Mouse (Mus musculus): ENCODE data around the gene Adh7. TPM values are rescaled to one million over a fixed set of nuclear protein-coding genes. Genes with fewer than 3 reads are reported as not detected.

Adh7 gene
- polyA plus RNA-seq, 1 experiment: 8.1 TPM

DNA sequence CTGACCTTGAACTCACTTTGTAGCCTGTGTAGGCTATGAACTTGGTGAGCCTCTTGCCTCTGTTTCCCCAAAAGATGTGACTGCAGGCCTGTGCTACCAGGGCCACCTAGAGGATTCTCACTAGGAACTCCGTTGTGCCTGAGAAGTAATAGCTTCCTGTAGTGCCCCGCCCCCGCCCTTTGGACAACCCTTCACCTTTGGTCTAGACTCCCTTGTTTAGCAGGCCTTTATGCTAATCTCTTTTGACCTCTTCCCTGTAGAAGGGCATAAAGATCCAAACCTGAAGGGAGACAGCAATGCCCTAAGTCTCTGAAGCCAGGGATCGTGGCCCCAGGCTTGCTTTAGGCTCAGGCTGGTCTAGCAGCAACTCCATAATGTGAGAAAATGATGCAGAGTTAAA is 5.0 kb downstream of the Adh7 start:
- no peaks in the 10 kb centered on the region for H3K27me3 ChIP-seq (ENCODE audit: control insufficient read depth, insufficient read depth, insufficient read length)
- H3K79me2 ChIP-seq (ENCODE audit: control insufficient read depth, insufficient read depth): peaks cover 19% of the 10 kb centered on the region
- no peak for TF ChIP-seq TCF12 (IDR thresholded peaks at IDR 0.05; ENCODE audit: insufficient read depth, poor library complexity, severe bottlenecking)
- TF ChIP-seq REST (IDR thresholded peaks at IDR 0.05; ENCODE audit: insufficient read depth, insufficient read length): no peak
- TF ChIP-seq POLR2AphosphoS2 (IDR thresholded peaks at IDR 0.05; ENCODE audit: insufficient read length, low read depth): no peak
- no peak for TF ChIP-seq SRF (IDR thresholded peaks at IDR 0.05; ENCODE audit: control insufficient read depth, insufficient read length, low read depth)
- no peak for TF ChIP-seq MAX (IDR thresholded peaks at IDR 0.05; ENCODE audit: low read depth)
- TF ChIP-seq CEBPB (IDR thresholded peaks at IDR 0.05; ENCODE audit: insufficient read depth, poor library complexity, severe bottlenecking): no peak
- no peak for TF ChIP-seq TCF3 (IDR thresholded peaks at IDR 0.05; ENCODE audit: insufficient read length, low read depth)
- TF ChIP-seq E2F4 (IDR thresholded peaks at IDR 0.05; ENCODE audit: insufficient read depth): no peak
- no peak for TF ChIP-seq MYOG (IDR thresholded peaks at IDR 0.05; ENCODE audit: control insufficient read depth in 1 of 3, insufficient read depth in 1 of 3, insufficient read length in 2 of 3, low read depth in 2 of 3)
- no peak for TF ChIP-seq USF1 (IDR thresholded peaks at IDR 0.05; ENCODE audit: low read depth)
- no peak for TF ChIP-seq MYOD1 (IDR thresholded peaks at IDR 0.05; ENCODE audit: control insufficient read depth in 1 of 3, insufficient read length in 2 of 3, low read depth in 2 of 3)
- TF ChIP-seq POLR2A (IDR thresholded peaks at IDR 0.05; ENCODE audit: insufficient read length, low read depth): no peak
- peaks cover 29% of the 10 kb centered on the region for H3K36me3 ChIP-seq (ENCODE audit: control insufficient read depth, insufficient read depth)
- H3ac ChIP-seq (ENCODE audit: control insufficient read depth, insufficient read length): no peak overlapping the region
- H3K4me2 ChIP-seq (ENCODE audit: low read depth): no peak overlapping the region
- no peak overlapping the region for H3K4me3 ChIP-seq

DNA sequence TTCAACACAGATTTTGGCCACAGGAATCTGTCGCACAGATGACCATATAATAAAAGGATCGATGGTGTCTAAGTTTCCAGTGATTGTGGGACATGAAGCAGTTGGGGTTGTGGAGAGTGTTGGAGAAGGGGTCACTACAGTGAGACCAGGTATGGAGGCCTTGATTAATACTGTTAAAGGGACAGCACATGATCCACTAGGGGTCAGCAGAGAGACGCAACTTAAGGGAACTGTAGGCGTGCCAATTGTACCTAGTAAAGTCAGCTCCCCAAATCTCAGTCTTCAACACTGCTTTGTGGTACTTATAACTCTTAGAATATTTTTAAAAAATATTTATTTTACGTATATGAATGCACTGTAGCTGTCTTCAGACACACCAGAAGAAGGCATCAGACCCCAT is 5.4 kb downstream of the Adh7 start:
- Histone ChIP-seq H3K4me3 (no peak overlapping the region), H3K27me3 (ENCODE audit: control insufficient read depth, insufficient read depth, insufficient read length) (no peaks in the 10 kb centered on the region), H3K36me3 (ENCODE audit: control insufficient read depth, insufficient read depth) (peaks cover 33% of the 10 kb centered on the region), H3K79me2 (ENCODE audit: control insufficient read depth, insufficient read depth) (peaks cover 19% of the 10 kb centered on the region), H3ac (ENCODE audit: control insufficient read depth, insufficient read length) (no peak overlapping the region), H3K4me2 (ENCODE audit: low read depth) (no peak overlapping the region)
- TF ChIP-seq TCF12 (IDR thresholded peaks at IDR 0.05; ENCODE audit: insufficient read depth, poor library complexity, severe bottlenecking) (no peak), MYOG (IDR thresholded peaks at IDR 0.05; ENCODE audit: control insufficient read depth in 1 of 3, insufficient read depth in 1 of 3, insufficient read length in 2 of 3, low read depth in 2 of 3) (no peak), POLR2AphosphoS2 (IDR thresholded peaks at IDR 0.05; ENCODE audit: insufficient read length, low read depth) (no peak), TCF3 (IDR thresholded peaks at IDR 0.05; ENCODE audit: insufficient read length, low read depth) (no peak), USF1 (IDR thresholded peaks at IDR 0.05; ENCODE audit: low read depth) (no peak), MYOD1 (IDR thresholded peaks at IDR 0.05; ENCODE audit: control insufficient read depth in 1 of 3, insufficient read length in 2 of 3, low read depth in 2 of 3) (no peak), CEBPB (IDR thresholded peaks at IDR 0.05; ENCODE audit: insufficient read depth, poor library complexity, severe bottlenecking) (no peak), POLR2A (IDR thresholded peaks at IDR 0.05; ENCODE audit: insufficient read length, low read depth) (no peak), REST (IDR thresholded peaks at IDR 0.05; ENCODE audit: insufficient read depth, insufficient read length) (no peak), MAX (IDR thresholded peaks at IDR 0.05; ENCODE audit: low read depth) (no peak), E2F4 (IDR thresholded peaks at IDR 0.05; ENCODE audit: insufficient read depth) (no peak), SRF (IDR thresholded peaks at IDR 0.05; ENCODE audit: control insufficient read depth, insufficient read length, low read depth) (no peak)

DNA sequence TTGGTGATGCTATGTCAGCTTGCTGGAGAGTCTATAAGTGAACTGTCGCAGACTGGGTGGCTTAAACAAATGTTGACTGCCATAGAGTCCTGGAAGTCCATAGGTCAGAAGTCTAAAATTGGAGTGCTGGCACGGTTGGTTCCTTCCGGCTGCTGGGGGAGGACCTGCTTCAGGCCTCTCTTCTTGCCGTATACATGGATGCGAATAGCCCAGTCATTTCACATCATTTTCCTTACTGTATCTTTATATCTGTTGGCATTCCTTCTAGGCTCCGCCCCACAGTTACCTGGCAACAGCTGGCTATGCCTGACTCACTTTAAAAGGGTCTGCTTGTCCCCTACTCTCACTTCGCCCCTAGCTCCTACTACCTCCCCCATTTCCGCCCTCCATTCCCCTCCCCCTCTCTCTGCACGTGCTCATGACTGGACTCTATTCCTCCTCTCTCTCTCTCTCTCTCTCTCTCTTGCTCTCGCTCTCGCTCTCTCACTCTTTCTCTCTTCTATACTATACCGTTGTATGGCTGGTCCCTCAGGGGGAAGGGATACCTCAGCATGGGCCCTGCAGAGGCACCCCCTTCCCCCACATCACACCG is 6.9 kb downstream of the Adh7 start:
- Histone ChIP-seq H3K4me2 (ENCODE audit: low read depth) (no peak overlapping the region), H3ac (ENCODE audit: control insufficient read depth, insufficient read length) (no peak overlapping the region), H3K27me3 (ENCODE audit: control insufficient read depth, insufficient read depth, insufficient read length) (no peaks in the 10 kb centered on the region), H3K79me2 (ENCODE audit: control insufficient read depth, insufficient read depth) (peaks cover 12% of the 10 kb centered on the region), H3K4me3 (no peak overlapping the region), H3K36me3 (ENCODE audit: control insufficient read depth, insufficient read depth) (peaks cover 44% of the 10 kb centered on the region)
- TF ChIP-seq CEBPB (IDR thresholded peaks at IDR 0.05; ENCODE audit: insufficient read depth, poor library complexity, severe bottlenecking): no peak
- no peak for TF ChIP-seq POLR2AphosphoS2 (IDR thresholded peaks at IDR 0.05; ENCODE audit: insufficient read length, low read depth)
- no peak for TF ChIP-seq REST (IDR thresholded peaks at IDR 0.05; ENCODE audit: insufficient read depth, insufficient read length)
- TF ChIP-seq TCF12 (IDR thresholded peaks at IDR 0.05; ENCODE audit: insufficient read depth, poor library complexity, severe bottlenecking): no peak
- no peak for TF ChIP-seq MYOG (IDR thresholded peaks at IDR 0.05; ENCODE audit: control insufficient read depth in 1 of 3, insufficient read depth in 1 of 3, insufficient read length in 2 of 3, low read depth in 2 of 3)
- TF ChIP-seq SRF (IDR thresholded peaks at IDR 0.05; ENCODE audit: control insufficient read depth, insufficient read length, low read depth): no peak
- TF ChIP-seq MAX (IDR thresholded peaks at IDR 0.05; ENCODE audit: low read depth): no peak
- TF ChIP-seq TCF3 (IDR thresholded peaks at IDR 0.05; ENCODE audit: insufficient read length, low read depth): no peak
- no peak for TF ChIP-seq MYOD1 (IDR thresholded peaks at IDR 0.05; ENCODE audit: control insufficient read depth in 1 of 3, insufficient read length in 2 of 3, low read depth in 2 of 3)
- no peak for TF ChIP-seq E2F4 (IDR thresholded peaks at IDR 0.05; ENCODE audit: insufficient read depth)
- no peak for TF ChIP-seq USF1 (IDR thresholded peaks at IDR 0.05; ENCODE audit: low read depth)
- no peak for TF ChIP-seq POLR2A (IDR thresholded peaks at IDR 0.05; ENCODE audit: insufficient read length, low read depth)

DNA sequence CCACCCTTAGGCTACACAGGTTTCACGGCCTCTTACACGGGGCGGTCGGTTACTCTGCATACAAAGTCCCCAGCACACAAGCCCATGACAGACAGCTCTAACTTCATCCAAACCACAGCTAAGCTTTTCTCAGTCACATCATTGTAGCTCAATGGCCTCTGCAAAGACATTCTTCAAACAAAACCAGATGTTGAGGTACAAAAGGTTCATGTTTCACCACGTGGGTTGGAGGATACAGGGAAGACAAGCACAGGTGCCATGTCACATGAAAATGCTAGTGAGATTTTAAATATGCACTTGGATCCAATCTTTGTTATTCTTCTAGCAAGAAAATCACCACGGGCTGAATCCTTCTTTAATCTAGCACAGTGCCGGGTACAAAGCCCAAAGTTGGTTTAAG is 7.8 kb downstream of the Adh7 start:
- H3K27me3 ChIP-seq (ENCODE audit: control insufficient read depth, insufficient read depth, insufficient read length): no peaks in the 10 kb centered on the region
- H3ac ChIP-seq (ENCODE audit: control insufficient read depth, insufficient read length): no peak overlapping the region
- H3K36me3 ChIP-seq (ENCODE audit: control insufficient read depth, insufficient read depth): peaks cover 50% of the 10 kb centered on the region
- peaks cover 3% of the 10 kb centered on the region for H3K79me2 ChIP-seq (ENCODE audit: control insufficient read depth, insufficient read depth)
- TF ChIP-seq POLR2A (IDR thresholded peaks at IDR 0.05; ENCODE audit: insufficient read length, low read depth) (no peak), MYOD1 (IDR thresholded peaks at IDR 0.05; ENCODE audit: control insufficient read depth in 1 of 3, insufficient read length in 2 of 3, low read depth in 2 of 3) (no peak), TCF12 (IDR thresholded peaks at IDR 0.05; ENCODE audit: insufficient read depth, poor library complexity, severe bottlenecking) (no peak), E2F4 (IDR thresholded peaks at IDR 0.05; ENCODE audit: insufficient read depth) (no peak), TCF3 (IDR thresholded peaks at IDR 0.05; ENCODE audit: insufficient read length, low read depth) (no peak), REST (IDR thresholded peaks at IDR 0.05; ENCODE audit: insufficient read depth, insufficient read length) (no peak)
- no peak overlapping the region for H3K4me3 ChIP-seq
- no peak overlapping the region for H3K4me2 ChIP-seq (ENCODE audit: low read depth)
